Mouse (Mus musculus): ENCODE data around the gene Cyld. TPM values are rescaled to one million over a fixed set of nuclear protein-coding genes. Genes with fewer than 3 reads are reported as not detected.
"Not testable (repeated sequence)": the region's sequence is repeated elsewhere in the genome, so short reads cannot be mapped to it uniquely, and the experiment has no call there.

Gene Cyld
- polyA plus RNA-seq (2015; fragmentation: Nextera tagmentation; extraction: Ambion mirVana): 13.7 and 14.5 TPM in 2 replicates

GRCm38 (mm10) chr8:88696721-88697641 lies at the start of gene Cyld:
Cyld (plus strand) TSS chr8:88697028.
- no peaks in the 10 kb centered on the region for H3K9me3 ChIP-seq (replicated peaks)
- ATAC-seq: peak; percentile 99
- under 1% methylated on average over 73 of the region's 80 CpGs for WGBS
- H3K27ac ChIP-seq: peak within 1 kb of the TSS; percentile 60
- H3K27me3 ChIP-seq: peaks cover 6% of the 10 kb centered on the region; the same call in 1 of the 2 replicates
- peak within 1 kb of the TSS; percentile 81 for H3K9ac ChIP-seq
- no peaks in the 10 kb centered on the region for H3K36me3 ChIP-seq (ENCODE audit: poor library complexity, severe bottlenecking)
- H3K4me1 ChIP-seq: peaks cover 15% of the 10 kb centered on the region
- H3K4me3 ChIP-seq: peak within 1 kb of the TSS; percentile 63
- H3K4me2 ChIP-seq: peak within 1 kb of the TSS; percentile 84

GRCm38 (mm10) chr8:88648322-88648721 lies 48.5 kb upstream of the Cyld start:
- Histone ChIP-seq H3K4me3 (no peak overlapping the region), H3K27me3 (peaks cover 26% of the 10 kb centered on the region), H3K9me3 (replicated peaks) (no peaks in the 10 kb centered on the region), H3K36me3 (ENCODE audit: poor library complexity, severe bottlenecking) (no peaks in the 10 kb centered on the region), H3K4me2 (no peak overlapping the region), H3K9ac (no peak overlapping the region), H3K4me1 (peaks cover 16% of the 10 kb centered on the region), H3K27ac (no peak overlapping the region)
- no peak for ATAC-seq

- H3K4me3 ChIP-seq: no peak overlapping the region
These were observed 46.7 kb upstream of the Cyld start for GRCm38 (mm10) chr8:88650016-88650708.

GRCm38 (mm10) chr8:88651122-88651521 lies 45.7 kb upstream of the Cyld start:
- H3K4me2 ChIP-seq; H3K9ac ChIP-seq; H3K36me3 ChIP-seq (ENCODE audit: poor library complexity, severe bottlenecking); H3K9me3 ChIP-seq (replicated peaks); ATAC-seq; H3K4me3 ChIP-seq; H3K27ac ChIP-seq: not testable (repeated sequence)
- 76% methylated on average over 4 of the region's 4 CpGs for WGBS
- Histone ChIP-seq H3K27me3 (peaks cover 24% of the 10 kb centered on the region), H3K4me1 (peaks cover 16% of the 10 kb centered on the region)

More at GRCm38 (mm10) chr8:88650016-88650708, 46.7 kb upstream of the Cyld start:
- Histone ChIP-seq H3K4me2 (no peak overlapping the region), H3K27ac (no peak overlapping the region), H3K9ac (no peak overlapping the region), H3K4me1 (peaks cover 16% of the 10 kb centered on the region), H3K9me3 (replicated peaks) (no peaks in the 10 kb centered on the region), H3K36me3 (ENCODE audit: poor library complexity, severe bottlenecking) (no peaks in the 10 kb centered on the region), H3K27me3 (peaks cover 26% of the 10 kb centered on the region)
- ATAC-seq: no peak
- 82% methylated on average over 6 of the region's 6 CpGs for WGBS

GRCm38 (mm10) chr8:88655334-88655733 lies 41.5 kb upstream of the Cyld start:
- H3K4me1 ChIP-seq: no peaks in the 10 kb centered on the region
- H3K4me3 ChIP-seq: no peak overlapping the region
- ATAC-seq: no peak
- no peaks in the 10 kb centered on the region for H3K27me3 ChIP-seq
- no peaks in the 10 kb centered on the region for H3K36me3 ChIP-seq (ENCODE audit: poor library complexity, severe bottlenecking)
- H3K9me3 ChIP-seq (replicated peaks): no peaks in the 10 kb centered on the region
- H3K9ac ChIP-seq: no peak overlapping the region
- H3K4me2 ChIP-seq: no peak overlapping the region
- H3K27ac ChIP-seq: no peak overlapping the region

DNA sequence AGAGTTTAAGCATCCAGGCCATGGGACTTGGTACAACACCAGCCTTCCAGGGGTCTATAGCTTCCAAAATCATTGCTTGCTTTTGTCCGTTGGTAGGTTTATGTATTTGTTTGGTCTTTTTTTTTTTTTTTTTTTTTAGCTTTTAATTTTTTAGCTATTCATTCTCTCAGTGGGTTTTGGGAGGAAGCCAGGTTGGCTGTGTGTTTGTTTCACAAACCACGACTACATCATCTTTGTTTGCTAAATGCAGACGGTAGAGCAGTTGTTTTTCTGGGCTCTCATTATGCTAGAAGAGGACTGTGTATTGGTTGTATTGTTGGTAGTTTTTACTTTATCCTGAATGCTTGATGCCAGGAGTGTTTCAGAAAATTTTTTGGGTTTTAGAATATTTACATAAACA lies 37.0 kb upstream of the Cyld start:
- Histone ChIP-seq H3K27ac (no peak overlapping the region), H3K4me2 (no peak overlapping the region), H3K36me3 (ENCODE audit: poor library complexity, severe bottlenecking) (no peaks in the 10 kb centered on the region), H3K9me3 (replicated peaks) (no peaks in the 10 kb centered on the region), H3K4me1 (peaks cover 4% of the 10 kb centered on the region; the same call in 1 of the 2 replicates), H3K27me3 (no peaks in the 10 kb centered on the region; the same call in 1 of the 2 replicates), H3K9ac (no peak overlapping the region), H3K4me3 (no peak overlapping the region)
- 59% methylated on average over 3 of the region's 3 CpGs for whole genome bisulfite sequencing
- no peak for ATAC-seq

DNA sequence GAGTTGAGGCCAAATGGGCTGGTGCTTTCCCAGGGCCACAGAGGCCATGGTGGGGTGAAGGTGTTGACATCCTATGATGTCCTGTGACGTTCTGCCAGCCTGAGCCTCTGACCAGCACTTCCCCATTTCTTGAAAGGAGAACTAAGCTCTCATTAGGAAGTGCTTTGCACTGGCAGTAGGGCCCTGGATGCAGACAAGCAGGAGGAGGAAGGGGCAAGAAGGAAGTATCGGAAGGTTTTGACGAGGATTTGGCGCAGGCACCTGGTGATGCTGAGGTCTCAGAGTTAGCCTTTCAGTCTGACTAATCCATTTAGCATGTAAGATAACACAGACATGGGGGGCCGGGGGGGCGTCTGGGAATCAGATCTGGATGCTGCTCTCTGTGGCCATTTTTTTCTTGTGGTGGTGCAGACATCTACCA lies 34.4 kb upstream of the Cyld start:
- Histone ChIP-seq H3K27ac (no peak overlapping the region), H3K4me3 (no peak overlapping the region), H3K9ac (no peak overlapping the region), H3K36me3 (ENCODE audit: poor library complexity, severe bottlenecking) (no peaks in the 10 kb centered on the region), H3K27me3 (no peaks in the 10 kb centered on the region; the same call in 1 of the 2 replicates), H3K4me2 (no peak overlapping the region), H3K4me1 (peaks cover 6% of the 10 kb centered on the region; the same call in 1 of the 2 replicates), H3K9me3 (replicated peaks) (no peaks in the 10 kb centered on the region)
- 87% methylated on average over 6 of the region's 6 CpGs for WGBS
- ATAC-seq: no peak

DNA sequence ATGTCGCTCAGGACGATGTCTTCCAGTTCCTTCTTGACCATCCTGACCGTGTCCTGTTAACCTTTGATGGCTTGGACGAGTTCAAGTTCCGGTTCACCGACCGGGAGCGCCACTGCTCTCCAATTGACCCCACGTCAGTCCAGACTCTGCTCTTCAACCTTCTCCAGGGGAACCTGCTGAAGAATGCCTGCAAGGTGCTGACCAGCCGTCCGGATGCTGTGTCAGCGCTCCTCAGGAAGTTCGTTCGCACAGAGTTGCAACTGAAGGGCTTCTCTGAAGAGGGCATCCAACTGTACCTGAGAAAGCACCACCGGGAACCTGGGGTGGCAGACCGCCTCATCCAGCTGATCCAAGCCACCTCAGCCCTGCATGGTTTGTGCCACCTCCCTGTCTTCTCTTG lies 32.7 kb upstream of the Cyld start:
- Histone ChIP-seq H3K9me3 (replicated peaks) (no peaks in the 10 kb centered on the region), H3K4me3 (no peak overlapping the region), H3K36me3 (ENCODE audit: poor library complexity, severe bottlenecking) (no peaks in the 10 kb centered on the region), H3K4me1 (peaks cover 18% of the 10 kb centered on the region), H3K4me2 (no peak overlapping the region), H3K9ac (no peak overlapping the region), H3K27ac (no peak overlapping the region), H3K27me3 (no peaks in the 10 kb centered on the region; the same call in 1 of the 2 replicates)
- WGBS: 83% methylated on average over 16 of the region's 16 CpGs
- ATAC-seq: no peak

- Histone ChIP-seq H3K9ac (no peak overlapping the region), H3K4me3 (no peak overlapping the region), H3K4me2 (no peak overlapping the region), H3K27ac (no peak overlapping the region), H3K4me1 (peaks cover 19% of the 10 kb centered on the region), H3K27me3 (no peaks in the 10 kb centered on the region; the same call in 1 of the 2 replicates), H3K9me3 (replicated peaks) (no peaks in the 10 kb centered on the region), H3K36me3 (ENCODE audit: poor library complexity, severe bottlenecking) (no peaks in the 10 kb centered on the region)
- no peak for ATAC-seq
- WGBS: 71% methylated on average over 19 of the region's 19 CpGs
These were observed 31.9 kb upstream of the Cyld start for GRCm38 (mm10) chr8:88664947-88665346.

DNA sequence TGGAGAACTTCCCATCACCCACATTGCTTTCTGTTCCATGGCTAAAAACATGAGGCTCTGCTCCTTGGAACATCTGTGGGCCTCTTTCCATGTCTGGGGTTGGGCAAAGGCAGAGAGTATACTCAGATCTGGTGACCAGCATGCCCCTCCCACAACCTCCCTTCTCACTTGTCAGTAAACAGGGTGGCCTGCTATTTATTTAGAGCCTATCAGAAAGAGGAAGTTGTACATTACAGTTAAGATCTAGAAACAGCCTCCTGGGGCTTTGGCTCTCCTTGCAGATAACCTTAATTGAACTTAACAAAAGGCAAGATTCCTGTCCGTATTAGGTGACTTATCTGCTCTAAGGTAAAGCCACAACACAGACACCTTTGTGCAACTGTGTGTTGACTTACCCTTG lies 30.4 kb upstream of the Cyld start:
- H3K4me2 ChIP-seq: no peak overlapping the region

GRCm38 (mm10) chr8:88668400-88669086 lies 28.3 kb upstream of the Cyld start:
- no peaks in the 10 kb centered on the region for H3K27me3 ChIP-seq
- H3K9ac ChIP-seq: no peak overlapping the region
- no peaks in the 10 kb centered on the region for H3K36me3 ChIP-seq (ENCODE audit: poor library complexity, severe bottlenecking)
- WGBS: 32% methylated on average over 9 of the region's 14 CpGs
- H3K4me2 ChIP-seq: no peak overlapping the region
- peak overlapping the region; percentile 36; the same call in 1 of the 2 replicates for H3K27ac ChIP-seq
- no peaks in the 10 kb centered on the region for H3K9me3 ChIP-seq (replicated peaks)
- H3K4me3 ChIP-seq: no peak overlapping the region
- peaks cover 19% of the 10 kb centered on the region for H3K4me1 ChIP-seq
- peak; percentile 69; the same call in 1 of the 2 replicates for ATAC-seq

More for the DNA sequence above, 30.4 kb upstream of the Cyld start:
- Histone ChIP-seq H3K9ac (no peak overlapping the region), H3K36me3 (ENCODE audit: poor library complexity, severe bottlenecking) (no peaks in the 10 kb centered on the region), H3K27me3 (no peaks in the 10 kb centered on the region; the same call in 1 of the 2 replicates), H3K27ac (no peak overlapping the region), H3K4me3 (no peak overlapping the region), H3K4me1 (peaks cover 19% of the 10 kb centered on the region), H3K9me3 (replicated peaks) (no peaks in the 10 kb centered on the region)
- WGBS: 80% methylated on average over 1 of the region's 1 CpGs
- ATAC-seq: no peak
